Mouse (Mus musculus): Measurements from ENCODE around the gene Zfp207. TPM values are rescaled to one million over a fixed set of nuclear protein-coding genes. Genes with fewer than 3 reads are reported as not detected.
"Not testable (repeated sequence)": the region's sequence is repeated elsewhere in the genome, so short reads cannot be mapped to it uniquely, and the experiment has no call there.

Gene Zfp207
- polyA plus RNA-seq (2015; fragmentation: Nextera tagmentation; extraction: Ambion mirVana), result 218 and 226 TPM in 2 replicates

DNA sequence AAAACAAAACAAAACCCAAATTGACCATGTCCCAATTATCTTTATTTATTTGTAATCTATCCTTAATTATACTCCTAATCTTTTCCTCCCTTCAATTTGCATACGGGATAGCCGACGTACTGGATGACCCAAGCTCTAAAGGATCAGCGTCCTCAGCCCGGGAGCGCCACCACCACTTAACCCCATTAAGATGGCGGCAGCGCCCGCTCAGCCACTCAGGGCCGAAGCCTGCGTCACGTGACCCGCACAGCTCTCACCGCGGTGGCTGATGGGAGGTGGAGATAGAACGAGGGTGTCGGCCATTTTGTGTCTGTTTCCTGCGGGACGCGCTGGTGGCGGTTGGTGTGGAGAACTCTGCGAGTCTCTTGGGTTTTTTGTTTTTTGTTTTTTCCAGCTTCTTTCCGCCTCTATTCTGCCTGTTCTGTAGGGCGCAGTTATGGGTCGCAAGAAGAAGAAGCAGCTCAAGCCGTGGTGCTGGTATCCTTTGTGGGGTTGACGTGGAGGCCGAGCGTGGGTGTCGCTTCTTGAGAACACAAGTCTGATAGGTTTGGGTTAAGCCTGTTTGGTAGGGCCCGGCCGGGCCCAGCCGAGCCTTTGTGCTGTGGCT lies at the start of gene Zfp207:
Gene Zfp207 (plus strand): TSS at position 261 of the 607 bp plus-strand sequence.
- peaks cover 25% of the 10 kb centered on the region for H3K4me1 ChIP-seq
- peak within 1 kb of the TSS; percentile 86 for H3K27ac ChIP-seq
- H3K4me3 ChIP-seq, result peak within 1 kb of the TSS; percentile 65
- H3K4me2 ChIP-seq, result peak within 1 kb of the TSS; percentile 79
- H3K36me3 ChIP-seq, result peaks cover 18% of the 10 kb centered on the region
- under 1% methylated on average over 33 of the region's 33 CpGs for WGBS
- H3K9ac ChIP-seq, result peak within 1 kb of the TSS; percentile 95
- no peaks in the 10 kb centered on the region for H3K9me3 ChIP-seq
- H3K27me3 ChIP-seq, result no peaks in the 10 kb centered on the region
- ATAC-seq (ENCODE audit: borderline replicate concordance, extremely low read depth, low FRiP score, low TSS enrichment), result peak; percentile 98

DNA sequence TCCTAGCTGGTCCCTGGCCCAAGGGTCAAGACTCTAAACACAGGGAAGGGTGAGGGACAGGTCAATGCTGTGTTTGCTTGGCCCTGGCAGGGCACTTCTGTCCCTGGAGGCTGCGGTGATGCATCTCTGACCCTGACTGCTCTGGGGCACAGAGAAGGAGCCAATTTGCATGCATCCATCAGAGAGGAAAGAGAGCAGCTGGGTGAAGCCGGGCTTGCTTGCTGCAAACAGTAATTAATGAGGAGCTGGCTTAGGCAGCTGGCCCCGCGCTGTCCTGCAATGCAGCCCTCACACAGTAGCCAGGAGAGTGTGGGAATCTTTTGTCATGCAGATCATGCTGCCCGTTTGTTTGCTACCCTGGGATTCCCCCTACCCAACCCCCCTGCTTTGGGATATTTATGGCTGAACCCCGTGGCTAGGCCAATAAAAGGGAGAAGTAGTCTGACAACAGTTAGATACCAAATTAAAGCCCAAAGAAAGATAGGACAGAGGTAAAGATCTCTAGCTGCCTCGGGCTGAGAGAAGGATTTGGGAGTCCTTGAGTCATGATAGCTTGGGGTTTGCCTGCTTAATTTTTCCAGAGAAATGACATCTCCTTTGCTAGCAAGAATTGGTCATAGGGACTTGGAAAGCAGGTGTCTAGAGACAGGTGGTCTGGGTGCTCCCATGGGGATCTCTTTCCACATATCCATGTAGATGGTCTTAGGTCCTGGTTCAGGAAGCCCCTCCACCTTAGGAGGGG lies 47.3 kb upstream of the Zfp207 start:
- Histone ChIP-seq H3K4me3 (no peak overlapping the region), H3K9ac (no peak overlapping the region), H3K9me3 (no peaks in the 10 kb centered on the region), H3K4me2 (no peak overlapping the region), H3K36me3 (no peaks in the 10 kb centered on the region), H3K27me3 (no peaks in the 10 kb centered on the region; the same call in 1 of the 2 replicates), H3K27ac (no peak overlapping the region), H3K4me1 (no peaks in the 10 kb centered on the region)
- no peak for ATAC-seq (ENCODE audit: borderline replicate concordance, extremely low read depth, low FRiP score, low TSS enrichment)
- 5% methylated on average over 7 of the region's 7 CpGs for WGBS

DNA sequence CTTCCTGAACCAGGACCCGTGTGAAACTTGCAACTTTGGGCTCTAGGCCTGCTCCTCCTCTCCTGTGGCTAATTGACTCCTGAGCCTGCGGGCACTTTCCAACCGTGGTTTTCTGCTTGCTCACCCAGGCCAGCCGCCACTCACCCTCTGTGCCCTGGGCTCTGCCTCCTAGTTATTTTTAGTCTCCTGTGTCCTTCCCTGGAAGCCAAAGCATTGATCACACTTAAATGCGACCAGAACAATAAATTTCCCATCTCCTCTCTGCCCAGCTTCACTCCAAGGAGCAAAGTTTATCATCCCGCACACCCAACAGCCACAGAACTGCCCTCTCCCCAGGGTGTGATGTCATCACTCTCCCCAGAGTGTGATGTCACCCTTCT lies 46.7 kb upstream of the Zfp207 start:
- no peaks in the 10 kb centered on the region for H3K36me3 ChIP-seq
- no peak overlapping the region for H3K27ac ChIP-seq
- H3K9ac ChIP-seq, result no peak overlapping the region
- H3K4me1 ChIP-seq, result no peaks in the 10 kb centered on the region
- H3K4me3 ChIP-seq, result no peak overlapping the region
- ATAC-seq (ENCODE audit: borderline replicate concordance, extremely low read depth, low FRiP score, low TSS enrichment), result no peak
- H3K9me3 ChIP-seq, result no peaks in the 10 kb centered on the region
- no peaks in the 10 kb centered on the region; the same call in 1 of the 2 replicates for H3K27me3 ChIP-seq
- WGBS, result 21% methylated on average over 6 of the region's 6 CpGs
- no peak overlapping the region for H3K4me2 ChIP-seq

DNA sequence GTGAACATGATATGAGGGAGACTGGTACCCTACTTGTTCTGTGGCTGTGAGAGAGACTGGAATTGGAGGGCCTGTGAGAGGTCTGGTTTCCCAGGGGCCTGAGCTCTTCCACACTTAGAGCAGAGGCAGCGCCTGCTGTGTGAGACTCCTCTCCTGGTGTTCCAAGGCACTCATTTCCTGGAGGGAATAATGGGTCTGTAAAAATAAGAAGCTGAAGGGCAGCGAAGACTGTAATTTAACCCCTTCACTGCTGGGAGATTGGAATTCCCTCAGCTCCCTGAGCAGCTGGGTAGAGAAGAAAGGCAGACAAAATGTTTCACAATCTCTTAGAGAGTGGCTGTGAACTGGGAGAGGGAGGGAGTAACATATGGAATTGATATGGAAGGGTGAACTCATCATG lies 40.6 kb upstream of the Zfp207 start:
- no peaks in the 10 kb centered on the region for H3K9me3 ChIP-seq
- H3K4me3 ChIP-seq, result no peak overlapping the region
- no peak overlapping the region for H3K27ac ChIP-seq
- ATAC-seq (ENCODE audit: borderline replicate concordance, extremely low read depth, low FRiP score, low TSS enrichment), result no peak
- H3K4me2 ChIP-seq, result no peak overlapping the region
- no peak overlapping the region for H3K9ac ChIP-seq
- no peaks in the 10 kb centered on the region for H3K4me1 ChIP-seq
- no peaks in the 10 kb centered on the region for H3K27me3 ChIP-seq
- WGBS, result 12% methylated on average over 2 of the region's 2 CpGs
- no peaks in the 10 kb centered on the region for H3K36me3 ChIP-seq

DNA sequence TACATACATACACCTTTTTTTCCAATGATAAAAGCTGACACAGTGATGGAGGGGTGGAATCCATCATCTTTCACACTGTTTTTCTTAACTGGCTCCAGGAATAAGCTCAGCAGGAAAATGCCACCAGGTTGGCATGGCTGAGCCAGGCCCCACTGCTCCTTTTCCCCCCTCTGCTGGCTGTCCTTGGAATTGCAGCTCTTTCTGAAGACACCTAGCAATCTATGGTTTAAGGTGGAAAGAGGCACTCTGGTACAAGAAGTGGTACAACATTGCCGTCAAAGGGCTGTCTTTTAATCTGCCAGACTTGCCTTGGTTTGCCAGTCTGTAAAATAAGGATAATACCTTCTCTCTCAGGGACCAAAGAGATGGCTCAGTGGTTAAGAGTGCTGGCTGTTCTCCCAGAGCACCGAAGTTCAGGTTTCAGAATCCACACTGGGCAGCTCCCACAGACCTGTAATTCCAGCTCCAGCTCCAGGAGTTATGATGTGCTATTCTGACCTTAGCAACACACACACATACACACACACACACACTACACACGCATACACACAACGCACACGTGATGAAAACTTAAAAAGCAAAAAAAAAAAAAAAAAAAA lies 31.1 kb upstream of the Zfp207 start:
- H3K36me3 ChIP-seq, result no peaks in the 10 kb centered on the region
- no peaks in the 10 kb centered on the region for H3K27me3 ChIP-seq
- no peaks in the 10 kb centered on the region for H3K9me3 ChIP-seq
- no peak overlapping the region for H3K4me3 ChIP-seq
- 69% methylated on average over 5 of the region's 5 CpGs for whole genome bisulfite sequencing
- H3K9ac ChIP-seq, result no peak overlapping the region
- H3K4me1 ChIP-seq, result no peaks in the 10 kb centered on the region
- H3K4me2 ChIP-seq, result no peak overlapping the region
- ATAC-seq (ENCODE audit: borderline replicate concordance, extremely low read depth, low FRiP score, low TSS enrichment), result no peak
- H3K27ac ChIP-seq, result no peak overlapping the region

DNA sequence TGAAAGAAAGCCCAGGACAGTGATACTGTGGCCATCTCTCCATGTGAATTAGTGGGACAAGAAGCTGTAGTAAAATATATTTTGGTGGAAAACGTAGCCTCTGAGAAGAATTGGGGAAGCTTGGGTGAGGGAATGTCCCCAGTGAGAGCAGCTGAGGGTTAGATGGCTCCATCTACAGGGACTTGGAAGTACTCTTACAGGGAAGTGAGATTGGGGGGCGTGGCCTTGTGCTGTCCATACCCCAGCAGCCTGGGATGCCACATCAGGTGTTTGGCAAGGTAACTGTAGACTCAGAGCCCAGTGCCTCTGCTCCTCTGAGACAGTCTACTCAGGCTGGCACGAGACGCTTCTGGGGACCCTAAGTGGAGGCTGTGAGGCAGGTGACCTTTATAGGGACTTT lies 28.2 kb upstream of the Zfp207 start:
- H3K4me2 ChIP-seq, result no peak overlapping the region
- no peak for ATAC-seq (ENCODE audit: borderline replicate concordance, extremely low read depth, low FRiP score, low TSS enrichment)
- no peaks in the 10 kb centered on the region for H3K27me3 ChIP-seq
- no peaks in the 10 kb centered on the region for H3K4me1 ChIP-seq
- H3K36me3 ChIP-seq, result 0 out of 2 replicates have a peak, but pooled peaks cover 4% of the 10 kb centered on the region
- H3K9ac ChIP-seq, result no peak overlapping the region
- H3K27ac ChIP-seq, result no peak overlapping the region
- no peaks in the 10 kb centered on the region for H3K9me3 ChIP-seq
- WGBS, result 23% methylated on average over 4 of the region's 4 CpGs
- H3K4me3 ChIP-seq, result no peak overlapping the region

DNA sequence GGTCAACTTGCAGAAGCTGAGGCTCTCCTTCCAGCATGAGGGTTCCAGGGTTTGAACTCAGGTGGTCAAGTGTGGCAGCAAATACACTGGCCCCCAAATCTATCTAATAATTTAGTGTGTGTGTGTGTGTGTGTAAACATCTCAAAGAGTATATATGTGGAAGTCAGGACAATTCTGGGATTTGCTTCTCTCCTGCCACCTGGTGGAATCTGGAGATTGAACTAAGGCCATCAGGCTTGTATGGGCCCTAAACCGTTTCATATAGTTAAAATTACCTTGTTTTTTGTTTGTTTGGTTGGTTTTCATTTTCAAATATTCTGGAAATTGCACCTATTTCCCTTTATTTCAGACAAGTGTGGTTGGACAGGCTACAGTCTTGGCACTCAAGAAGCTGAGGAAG lies 14.1 kb upstream of the Zfp207 start:
- Histone ChIP-seq H3K4me2 (no peak overlapping the region), H3K4me3 (no peak overlapping the region), H3K4me1 (no peaks in the 10 kb centered on the region), H3K27ac (no peak overlapping the region), H3K36me3 (peaks cover 66% of the 10 kb centered on the region), H3K9me3 (no peaks in the 10 kb centered on the region), H3K27me3 (no peaks in the 10 kb centered on the region), H3K9ac (no peak overlapping the region)
- 86% methylated on average over 1 of the region's 1 CpGs for WGBS
- no peak for ATAC-seq (ENCODE audit: borderline replicate concordance, extremely low read depth, low FRiP score, low TSS enrichment)

DNA sequence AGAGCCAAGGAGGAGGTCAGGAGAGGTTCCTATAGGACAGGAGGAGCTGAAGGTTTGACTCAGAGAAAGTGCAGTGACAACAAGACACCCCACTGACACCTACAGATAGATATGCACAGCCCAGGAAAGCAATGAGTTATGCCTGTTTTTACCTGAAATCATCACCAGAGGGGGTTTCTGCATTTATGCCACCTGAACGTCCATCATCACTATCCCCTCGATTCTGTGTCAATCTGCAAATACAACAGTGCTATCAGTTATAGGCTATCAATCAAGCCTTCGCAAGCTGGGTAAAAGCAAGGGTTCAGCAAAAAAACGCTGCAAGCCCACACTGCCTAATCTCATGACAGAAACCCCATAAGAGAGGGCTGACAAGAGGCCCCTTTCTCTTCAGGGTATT lies 6.4 kb upstream of the Zfp207 start:
- WGBS, result 49% methylated on average over 4 of the region's 4 CpGs
- H3K4me1 ChIP-seq, result no peaks in the 10 kb centered on the region
- no peaks in the 10 kb centered on the region for H3K9me3 ChIP-seq
- no peak overlapping the region for H3K9ac ChIP-seq
- H3K27ac ChIP-seq, result no peak overlapping the region
- H3K27me3 ChIP-seq, result no peaks in the 10 kb centered on the region
- H3K4me2 ChIP-seq, result peak overlapping the region; percentile 83; the same call in 1 of the 2 replicates
- H3K36me3 ChIP-seq, result peaks cover 25% of the 10 kb centered on the region
- peak overlapping the region; percentile 91; the same call in 1 of the 2 replicates for H3K4me3 ChIP-seq
- ATAC-seq (ENCODE audit: borderline replicate concordance, extremely low read depth, low FRiP score, low TSS enrichment), result no peak

DNA sequence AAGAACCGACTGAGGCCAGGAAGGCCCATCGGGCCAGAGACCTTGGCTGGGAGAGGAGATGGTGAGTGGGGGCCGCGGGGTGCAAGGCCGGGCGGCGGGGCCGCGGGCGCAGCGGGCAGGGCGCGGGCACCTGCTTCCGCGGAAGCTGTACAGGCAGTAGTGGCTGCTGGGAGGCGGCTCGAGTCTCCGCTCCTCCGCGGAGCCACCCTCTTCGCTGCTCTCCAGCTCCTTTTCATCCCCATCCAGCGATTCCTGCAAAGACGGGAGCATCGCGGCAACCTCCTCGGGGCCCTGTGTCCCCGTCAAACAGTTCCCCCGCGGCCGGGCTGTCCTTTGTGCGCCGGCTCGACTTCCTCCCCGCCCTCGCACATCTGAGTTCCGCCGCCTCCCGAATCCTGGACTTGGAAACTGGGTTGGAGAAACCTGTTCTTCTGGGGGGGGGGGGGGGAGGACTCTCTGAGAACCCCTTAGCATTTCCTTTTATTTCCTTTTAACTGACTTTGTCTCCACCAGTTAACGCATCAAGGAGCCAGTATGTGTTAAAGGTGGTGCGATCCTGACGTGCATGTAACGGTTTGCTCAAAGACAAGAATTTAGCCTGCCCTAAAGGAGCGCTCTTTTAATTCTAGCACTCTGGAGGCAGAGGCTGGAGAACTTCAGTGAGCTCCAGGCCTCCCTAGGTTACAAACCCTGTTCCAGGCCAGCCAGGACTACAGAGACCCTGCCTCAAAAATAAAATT lies 5.2 kb upstream of the Zfp207 start, which contains the start of gene 5730455P16Rik:
Gene 5730455P16Rik (minus strand): TSS at position 323 of the 740 bp plus-strand sequence.
- H3K9me3 ChIP-seq, result no peaks in the 10 kb centered on the region
- peak; percentile 73; the same call in 1 of the 2 replicates for ATAC-seq (ENCODE audit: borderline replicate concordance, extremely low read depth, low FRiP score, low TSS enrichment)
- H3K9ac ChIP-seq, result peak within 1 kb of the TSS; percentile 97
- H3K27ac ChIP-seq, result peak within 1 kb of the TSS; percentile 76
- peak within 1 kb of the TSS; percentile 83 for H3K4me2 ChIP-seq
- H3K27me3 ChIP-seq, result no peaks in the 10 kb centered on the region
- H3K4me1 ChIP-seq, result 0 out of 2 replicates have a peak, but pooled peaks cover 2% of the 10 kb centered on the region
- 2% methylated on average over 43 of the region's 43 CpGs for WGBS
- peak within 1 kb of the TSS; percentile 91 for H3K4me3 ChIP-seq
- peaks cover 15% of the 10 kb centered on the region for H3K36me3 ChIP-seq

DNA sequence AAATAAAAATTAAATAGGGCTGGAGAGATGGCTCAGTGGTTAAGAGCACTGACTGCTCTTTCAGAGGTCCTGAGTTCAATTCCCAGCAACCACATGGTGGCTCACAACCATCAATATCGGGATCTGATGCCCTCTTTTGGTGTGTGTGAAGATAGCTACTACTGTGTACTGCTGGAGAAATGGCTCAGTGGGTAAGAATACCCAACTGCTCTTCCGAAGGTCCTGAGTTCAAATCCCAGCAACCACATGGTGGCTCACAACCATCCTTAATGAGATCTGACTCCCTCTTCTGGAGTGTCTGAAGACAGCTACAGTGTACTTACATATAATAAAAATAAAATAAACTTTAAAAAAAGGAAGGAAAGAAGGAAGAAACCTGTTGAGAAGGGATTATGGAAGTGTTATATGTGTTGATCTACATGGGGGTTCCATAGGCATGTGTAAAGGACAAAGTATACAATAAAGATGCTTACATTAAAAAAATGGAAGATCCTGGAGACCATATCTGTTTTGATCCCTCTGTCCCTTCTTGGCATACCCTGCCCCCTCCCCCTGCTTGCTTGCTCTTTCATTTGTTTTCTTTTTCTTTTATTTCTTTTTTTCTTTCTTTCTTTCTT lies 4.5 kb upstream of the Zfp207 start:
- H3K27me3 ChIP-seq; H3K4me1 ChIP-seq; ATAC-seq (ENCODE audit: borderline replicate concordance, extremely low read depth, low FRiP score, low TSS enrichment); H3K27ac ChIP-seq; H3K9me3 ChIP-seq; H3K36me3 ChIP-seq: not testable (repeated sequence)
- Histone ChIP-seq H3K9ac (0 out of 2 replicates have a peak overlapping the region, but pooled peaks have one; percentile 97), H3K4me2 (peak overlapping the region; percentile 83), H3K4me3 (peak overlapping the region; percentile 91)
- 55% methylated on average over 2 of the region's 2 CpGs for WGBS

DNA sequence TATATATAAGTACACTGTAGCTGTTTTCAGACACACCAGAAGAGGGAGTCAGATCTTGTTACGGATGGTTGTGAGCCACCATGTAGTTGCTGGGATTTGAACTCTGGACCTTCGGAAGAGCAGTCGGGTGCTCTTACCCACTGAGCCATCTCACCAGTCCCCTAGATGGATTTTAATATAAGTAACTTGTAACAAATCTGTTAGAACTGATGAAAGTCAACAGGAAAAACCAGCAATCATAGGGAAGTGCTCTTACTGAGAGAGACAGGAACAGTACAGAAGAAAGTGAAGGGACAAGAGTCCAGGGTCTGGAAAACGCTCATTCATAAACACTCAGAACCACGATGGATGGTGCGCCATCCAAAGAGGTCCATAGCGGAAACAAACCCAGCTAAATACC lies 3.9 kb upstream of the Zfp207 start:
- H3K4me3 ChIP-seq; H3K27ac ChIP-seq; H3K4me1 ChIP-seq; ATAC-seq (ENCODE audit: borderline replicate concordance, extremely low read depth, low FRiP score, low TSS enrichment); H3K27me3 ChIP-seq; H3K4me2 ChIP-seq; H3K9ac ChIP-seq; H3K36me3 ChIP-seq; H3K9me3 ChIP-seq: not testable (repeated sequence)
- WGBS, result 93% methylated on average over 7 of the region's 7 CpGs
